Mouse (Mus musculus): ENCODE data around the gene Kcnma1. TPM values are rescaled to one million over a fixed set of nuclear protein-coding genes. Genes with fewer than 3 reads are reported as not detected.

Gene Kcnma1
- polyA plus RNA-seq, 1 experiment from 2014 or later, result 2.0 TPM

DNA sequence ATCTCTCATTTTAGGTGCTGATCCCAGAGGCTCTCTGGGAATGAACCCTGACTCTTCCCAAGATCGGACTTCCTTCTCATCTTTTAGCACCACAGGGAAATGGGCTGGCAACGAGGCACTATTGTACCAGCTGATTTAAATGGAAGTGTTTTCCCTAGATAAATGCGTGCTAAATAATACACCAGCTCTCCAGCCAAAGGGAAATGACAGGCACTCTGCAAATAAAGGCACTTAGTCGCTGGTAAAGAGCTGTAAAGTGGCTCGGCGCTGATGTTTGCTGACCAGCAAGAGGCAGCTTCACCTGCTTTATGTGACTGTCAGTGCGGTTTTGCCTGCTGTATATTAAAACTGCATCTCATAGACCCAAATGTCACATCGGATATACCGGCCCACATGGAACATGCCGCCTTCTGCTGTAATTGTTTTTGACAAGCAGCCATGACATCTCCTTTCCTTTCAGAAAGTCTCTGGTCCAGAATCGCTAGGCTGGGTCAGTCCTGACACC, 653.7 kb downstream of the Kcnma1 start:
- no peak overlapping the region for H3K4me3 ChIP-seq (ENCODE audit: low read length)
- H3K9ac ChIP-seq (replicated peaks; ENCODE audit: low read length), result no peak overlapping the region
- 66% methylated on average over 11 of the region's 11 CpGs for WGBS
- H3K4me2 ChIP-seq (replicated peaks; ENCODE audit: low read depth, low read length), result no peak overlapping the region
- no peaks in the 10 kb centered on the region for H3K36me3 ChIP-seq (ENCODE audit: insufficient read depth, low read length)
- no peaks in the 10 kb centered on the region for H3K9me3 ChIP-seq (ENCODE audit: low read length)
- H3K27me3 ChIP-seq (ENCODE audit: insufficient read depth, low read length), result no peaks in the 10 kb centered on the region
- peaks cover 3% of the 10 kb centered on the region; the same call in 1 of the 2 replicates for H3K4me1 ChIP-seq (ENCODE audit: insufficient read depth, low read length)
- H3K27ac ChIP-seq (ENCODE audit: low read length), result no peak overlapping the region
- no peak for ATAC-seq (ENCODE audit: low FRiP score, low TSS enrichment)

DNA sequence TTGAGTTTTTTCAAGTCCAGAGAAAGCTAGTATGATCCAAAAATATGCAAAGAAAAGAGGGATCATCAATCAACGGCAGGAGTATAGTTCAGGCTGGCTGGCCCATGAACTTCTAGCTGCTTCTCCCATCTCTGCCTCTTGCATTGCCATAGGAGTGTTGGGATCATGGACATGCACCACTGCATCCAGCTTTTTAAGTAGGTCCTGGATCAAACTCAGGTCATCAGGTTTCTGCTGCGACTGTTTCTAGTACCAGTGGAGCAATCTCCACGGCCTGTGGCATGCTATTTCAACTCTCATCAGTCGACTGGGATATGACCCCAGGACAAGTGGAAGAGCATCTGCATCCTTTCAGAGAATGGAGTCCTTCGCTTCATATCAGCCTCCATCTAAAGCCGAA, 655.5 kb downstream of the Kcnma1 start:
- Histone ChIP-seq H3K9me3 (ENCODE audit: low read length) (no peaks in the 10 kb centered on the region), H3K36me3 (ENCODE audit: insufficient read depth, low read length) (no peaks in the 10 kb centered on the region), H3K4me2 (replicated peaks; ENCODE audit: low read depth, low read length) (no peak overlapping the region), H3K4me1 (ENCODE audit: insufficient read depth, low read length) (no peaks in the 10 kb centered on the region), H3K27me3 (ENCODE audit: insufficient read depth, low read length) (no peaks in the 10 kb centered on the region), H3K4me3 (ENCODE audit: low read length) (no peak overlapping the region), H3K27ac (ENCODE audit: low read length) (no peak overlapping the region), H3K9ac (replicated peaks; ENCODE audit: low read length) (no peak overlapping the region)
- no peak for ATAC-seq (ENCODE audit: low FRiP score, low TSS enrichment)
- WGBS, result 77% methylated on average over 6 of the region's 6 CpGs

DNA sequence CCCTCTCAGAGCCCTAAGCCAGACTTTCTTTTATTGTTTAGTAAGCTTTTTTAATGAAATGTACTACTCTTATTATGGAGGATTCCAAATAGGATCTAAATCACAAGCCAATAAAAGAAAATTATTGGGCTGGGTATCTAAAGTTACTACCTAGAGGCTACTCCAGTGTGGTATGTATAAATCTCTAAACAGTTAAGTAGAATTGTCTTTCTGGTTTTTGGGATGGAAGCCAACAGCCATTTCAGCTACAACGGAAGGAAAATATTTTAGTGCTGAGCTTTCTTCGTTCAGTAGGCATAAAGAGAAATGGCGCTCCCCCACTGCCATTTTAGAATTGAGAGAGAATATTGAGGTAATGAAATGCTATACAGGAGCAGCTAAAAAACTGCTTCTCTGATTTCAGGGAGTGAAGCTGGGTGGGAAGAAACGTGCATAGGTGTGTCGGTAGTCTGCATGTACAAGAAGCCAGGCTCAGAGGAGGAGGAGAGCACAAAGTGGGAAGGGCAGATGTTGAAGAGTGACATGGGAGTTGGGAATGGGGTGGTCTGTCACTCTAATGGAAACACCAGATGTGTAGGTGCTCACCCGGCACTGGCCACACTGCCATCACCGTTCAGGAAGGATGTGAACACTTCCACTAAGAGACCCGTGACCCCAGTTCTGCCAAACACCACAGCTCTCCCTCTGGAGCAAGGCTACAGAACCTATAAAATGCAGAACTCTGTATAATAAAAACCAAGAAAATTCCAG, 656.6 kb downstream of the Kcnma1 start:
- no peaks in the 10 kb centered on the region for H3K9me3 ChIP-seq (ENCODE audit: low read length)
- 47% methylated on average over 8 of the region's 8 CpGs for WGBS

DNA sequence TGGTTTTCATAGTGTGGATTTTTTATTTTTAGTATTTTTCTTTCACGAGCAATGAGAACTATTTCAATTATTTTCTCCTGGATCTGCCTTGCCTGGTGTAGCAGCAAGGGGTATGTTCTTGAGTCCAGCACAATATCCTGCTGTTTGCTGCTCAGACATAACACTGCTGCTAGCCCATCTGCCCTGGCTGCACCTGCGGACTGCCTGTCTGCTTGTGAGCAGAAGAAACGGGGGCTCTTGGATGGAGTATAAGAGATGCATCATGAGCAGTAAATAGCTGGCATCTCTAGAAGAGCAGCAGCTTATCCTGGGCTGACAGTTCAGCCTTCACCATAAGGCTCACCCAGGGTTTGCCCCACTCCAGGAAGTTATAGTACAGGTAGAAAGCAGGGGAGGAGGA, 687.5 kb downstream of the Kcnma1 start:
- WGBS, result 87% methylated on average over 3 of the region's 3 CpGs
- no peaks in the 10 kb centered on the region for H3K4me1 ChIP-seq (ENCODE audit: insufficient read depth, low read length)
- no peaks in the 10 kb centered on the region for H3K36me3 ChIP-seq (ENCODE audit: insufficient read depth, low read length)
- H3K27ac ChIP-seq (ENCODE audit: low read length), result no peak overlapping the region
- no peak for ATAC-seq (ENCODE audit: low FRiP score, low TSS enrichment)
- H3K4me2 ChIP-seq (replicated peaks; ENCODE audit: low read depth, low read length), result no peak overlapping the region
- no peaks in the 10 kb centered on the region for H3K9me3 ChIP-seq (ENCODE audit: low read length)
- H3K4me3 ChIP-seq (ENCODE audit: low read length), result no peak overlapping the region
- no peak overlapping the region for H3K9ac ChIP-seq (replicated peaks; ENCODE audit: low read length)
- H3K27me3 ChIP-seq (ENCODE audit: insufficient read depth, low read length), result no peaks in the 10 kb centered on the region

More for the DNA sequence above, 656.6 kb downstream of the Kcnma1 start:
- no peak overlapping the region for H3K9ac ChIP-seq (replicated peaks; ENCODE audit: low read length)
- H3K4me2 ChIP-seq (replicated peaks; ENCODE audit: low read depth, low read length), result no peak overlapping the region
- no peak for ATAC-seq (ENCODE audit: low FRiP score, low TSS enrichment)
- no peaks in the 10 kb centered on the region for H3K27me3 ChIP-seq (ENCODE audit: insufficient read depth, low read length)
- H3K4me3 ChIP-seq (ENCODE audit: low read length), result no peak overlapping the region
- H3K4me1 ChIP-seq (ENCODE audit: insufficient read depth, low read length), result no peaks in the 10 kb centered on the region
- H3K36me3 ChIP-seq (ENCODE audit: insufficient read depth, low read length), result no peaks in the 10 kb centered on the region
- no peak overlapping the region for H3K27ac ChIP-seq (ENCODE audit: low read length)

DNA sequence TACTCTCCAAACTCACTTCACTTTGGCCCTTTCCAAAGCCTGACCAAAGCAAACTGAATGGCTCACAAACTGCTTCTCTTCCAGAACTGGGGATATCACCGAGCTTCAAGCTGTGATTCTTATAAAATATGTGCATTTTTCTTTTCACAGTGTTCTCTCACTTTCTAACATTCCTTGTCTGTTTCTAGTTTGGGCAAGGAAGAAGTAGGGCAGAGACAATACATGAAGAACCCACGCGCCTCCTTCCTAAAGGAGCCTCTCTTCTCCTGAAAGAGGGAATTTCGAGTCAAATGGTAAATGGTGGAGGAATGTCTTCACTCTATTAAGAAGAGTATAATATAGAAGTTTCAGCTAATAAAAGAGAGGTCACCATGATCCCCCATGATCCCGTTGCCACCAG, 709.0 kb downstream of the Kcnma1 start:
- Histone ChIP-seq H3K9me3 (ENCODE audit: low read length) (no peaks in the 10 kb centered on the region), H3K9ac (replicated peaks; ENCODE audit: low read length) (no peak overlapping the region), H3K4me1 (ENCODE audit: insufficient read depth, low read length) (no peaks in the 10 kb centered on the region), H3K4me2 (replicated peaks; ENCODE audit: low read depth, low read length) (no peak overlapping the region), H3K27ac (ENCODE audit: low read length) (no peak overlapping the region), H3K27me3 (ENCODE audit: insufficient read depth, low read length) (no peaks in the 10 kb centered on the region), H3K36me3 (ENCODE audit: insufficient read depth, low read length) (no peaks in the 10 kb centered on the region), H3K4me3 (ENCODE audit: low read length) (no peak overlapping the region)
- 90% methylated on average over 5 of the region's 5 CpGs for WGBS
- no peak for ATAC-seq (ENCODE audit: low FRiP score, low TSS enrichment)

DNA sequence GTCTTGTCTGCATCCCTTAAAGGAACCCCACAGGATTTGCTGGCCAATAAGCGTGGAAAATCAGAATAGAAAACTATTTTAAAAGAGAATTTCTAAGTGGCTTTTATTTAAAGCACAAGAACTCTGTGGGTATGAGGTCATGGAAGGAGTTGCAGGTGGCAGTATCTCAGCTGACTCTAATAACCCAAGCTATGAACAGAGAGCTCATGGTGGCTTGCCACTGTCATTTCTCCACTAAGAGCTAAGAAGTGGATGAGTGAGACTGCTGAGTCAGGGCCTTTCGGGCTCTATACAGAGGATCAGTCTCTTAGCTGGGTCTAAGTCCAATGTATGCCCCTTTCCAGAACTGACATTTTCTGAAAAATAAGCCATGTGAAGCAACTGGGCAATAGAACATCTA, 713.8 kb downstream of the Kcnma1 start:
- H3K36me3 ChIP-seq (ENCODE audit: insufficient read depth, low read length), result no peaks in the 10 kb centered on the region
- no peak for ATAC-seq (ENCODE audit: low FRiP score, low TSS enrichment)
- H3K27ac ChIP-seq (ENCODE audit: low read length), result no peak overlapping the region
- 96% methylated on average over 2 of the region's 2 CpGs for WGBS
- H3K4me2 ChIP-seq (replicated peaks; ENCODE audit: low read depth, low read length), result no peak overlapping the region
- H3K4me3 ChIP-seq (ENCODE audit: low read length), result no peak overlapping the region
- H3K9me3 ChIP-seq (ENCODE audit: low read length), result no peaks in the 10 kb centered on the region
- no peaks in the 10 kb centered on the region for H3K27me3 ChIP-seq (ENCODE audit: insufficient read depth, low read length)
- H3K9ac ChIP-seq (replicated peaks; ENCODE audit: low read length), result no peak overlapping the region
- H3K4me1 ChIP-seq (ENCODE audit: insufficient read depth, low read length), result no peaks in the 10 kb centered on the region

DNA sequence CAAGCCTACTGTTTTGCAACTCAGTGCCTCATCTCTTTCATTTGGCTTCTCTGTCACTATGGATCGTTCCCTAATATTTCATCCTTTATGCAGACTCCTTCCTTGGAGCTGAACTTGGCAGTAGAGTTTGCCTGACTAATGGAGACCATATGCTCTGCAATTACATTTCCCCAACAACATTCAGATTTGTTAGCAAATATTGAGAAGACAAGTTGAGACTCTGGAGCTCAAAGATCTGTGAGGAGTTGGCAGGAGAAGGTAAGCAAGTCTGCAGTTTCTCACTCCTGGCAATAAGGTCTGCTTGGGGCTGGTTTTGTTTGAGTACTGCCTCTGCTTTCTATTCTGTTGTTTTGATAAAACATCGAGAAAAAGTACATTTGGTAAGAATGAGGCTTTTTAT, 723.7 kb downstream of the Kcnma1 start:
- no peak for ATAC-seq (ENCODE audit: low FRiP score, low TSS enrichment)
- Histone ChIP-seq H3K4me3 (ENCODE audit: low read length) (no peak overlapping the region), H3K4me1 (ENCODE audit: insufficient read depth, low read length) (no peaks in the 10 kb centered on the region), H3K27ac (ENCODE audit: low read length) (no peak overlapping the region), H3K4me2 (replicated peaks; ENCODE audit: low read depth, low read length) (no peak overlapping the region), H3K9ac (replicated peaks; ENCODE audit: low read length) (no peak overlapping the region), H3K9me3 (ENCODE audit: low read length) (no peaks in the 10 kb centered on the region), H3K36me3 (ENCODE audit: insufficient read depth, low read length) (no peaks in the 10 kb centered on the region), H3K27me3 (ENCODE audit: insufficient read depth, low read length) (no peaks in the 10 kb centered on the region)
- WGBS, result 71% methylated on average over 2 of the region's 2 CpGs

DNA sequence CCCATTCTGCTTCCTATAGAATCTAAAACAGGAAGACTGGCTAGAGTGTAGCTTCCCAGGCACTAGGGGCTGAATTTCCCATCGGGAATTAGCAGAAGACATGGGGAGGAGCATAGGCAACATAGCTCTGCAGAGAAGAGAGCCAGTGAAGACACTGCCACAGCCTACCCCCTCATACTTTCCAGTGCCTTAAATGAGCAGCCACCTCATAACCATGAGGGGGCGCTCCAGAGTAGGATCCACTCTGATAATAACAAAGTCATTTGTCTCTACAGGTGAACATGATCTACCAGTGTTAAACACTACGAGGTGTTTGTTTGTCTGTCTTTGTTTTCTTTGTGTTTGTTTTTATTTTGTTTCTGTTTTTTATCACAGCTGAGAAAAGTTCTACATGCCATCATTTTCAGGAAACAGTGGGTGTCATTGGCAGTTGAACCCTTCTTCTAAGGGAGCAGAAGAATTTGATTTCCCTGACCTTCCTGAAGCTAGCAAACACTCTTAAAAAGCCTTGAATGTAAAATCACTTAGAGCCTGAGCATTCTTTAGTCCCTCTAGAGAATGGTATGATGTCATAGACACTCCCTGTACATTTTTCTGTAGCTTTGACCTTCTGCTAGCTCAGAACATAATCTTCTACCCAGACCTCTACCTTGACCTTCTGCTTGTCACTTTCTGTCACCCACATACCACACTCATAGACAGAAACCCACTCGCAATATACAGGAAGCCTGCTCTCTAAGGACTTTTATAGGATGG, 747.6 kb downstream of the Kcnma1 start:
- Histone ChIP-seq H3K27me3 (ENCODE audit: insufficient read depth, low read length) (no peaks in the 10 kb centered on the region), H3K36me3 (ENCODE audit: insufficient read depth, low read length) (no peaks in the 10 kb centered on the region), H3K4me3 (ENCODE audit: low read length) (no peak overlapping the region), H3K9ac (replicated peaks; ENCODE audit: low read length) (no peak overlapping the region), H3K4me1 (ENCODE audit: insufficient read depth, low read length) (0 out of 2 replicates have a peak, but pooled peaks cover 3% of the 10 kb centered on the region), H3K4me2 (replicated peaks; ENCODE audit: low read depth, low read length) (no peak overlapping the region), H3K27ac (ENCODE audit: low read length) (no peak overlapping the region), H3K9me3 (ENCODE audit: low read length) (no peaks in the 10 kb centered on the region)
- ATAC-seq (ENCODE audit: low FRiP score, low TSS enrichment), result no peak
- 47% methylated on average over 4 of the region's 4 CpGs for whole genome bisulfite sequencing

DNA sequence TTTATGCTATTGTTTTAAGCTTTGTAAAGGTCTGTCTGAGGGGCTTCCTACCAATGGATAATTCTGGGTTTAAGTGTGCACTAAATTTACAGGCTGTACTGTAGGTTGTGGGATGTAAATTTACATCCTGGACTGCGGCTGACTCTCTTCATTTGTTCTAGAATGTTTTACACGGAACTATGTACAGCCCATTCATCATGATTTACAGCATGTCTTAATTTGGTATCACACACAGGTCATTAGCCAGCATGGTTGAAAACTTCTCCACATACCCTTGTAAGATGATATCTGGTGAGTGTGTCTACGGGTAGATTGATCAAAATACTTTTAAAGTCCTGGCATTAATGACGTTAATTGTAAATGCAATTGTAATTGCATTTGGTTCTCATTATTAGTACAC, 761.1 kb downstream of the Kcnma1 start:
- Histone ChIP-seq H3K4me3 (ENCODE audit: low read length) (no peak overlapping the region), H3K9ac (replicated peaks; ENCODE audit: low read length) (no peak overlapping the region), H3K9me3 (ENCODE audit: low read length) (no peaks in the 10 kb centered on the region), H3K27ac (ENCODE audit: low read length) (no peak overlapping the region), H3K4me2 (replicated peaks; ENCODE audit: low read depth, low read length) (no peak overlapping the region), H3K36me3 (ENCODE audit: insufficient read depth, low read length) (no peaks in the 10 kb centered on the region), H3K4me1 (ENCODE audit: insufficient read depth, low read length) (peaks cover 8% of the 10 kb centered on the region), H3K27me3 (ENCODE audit: insufficient read depth, low read length) (no peaks in the 10 kb centered on the region)
- ATAC-seq (ENCODE audit: low FRiP score, low TSS enrichment), result no peak
- WGBS, result 20% methylated on average over 4 of the region's 4 CpGs

DNA sequence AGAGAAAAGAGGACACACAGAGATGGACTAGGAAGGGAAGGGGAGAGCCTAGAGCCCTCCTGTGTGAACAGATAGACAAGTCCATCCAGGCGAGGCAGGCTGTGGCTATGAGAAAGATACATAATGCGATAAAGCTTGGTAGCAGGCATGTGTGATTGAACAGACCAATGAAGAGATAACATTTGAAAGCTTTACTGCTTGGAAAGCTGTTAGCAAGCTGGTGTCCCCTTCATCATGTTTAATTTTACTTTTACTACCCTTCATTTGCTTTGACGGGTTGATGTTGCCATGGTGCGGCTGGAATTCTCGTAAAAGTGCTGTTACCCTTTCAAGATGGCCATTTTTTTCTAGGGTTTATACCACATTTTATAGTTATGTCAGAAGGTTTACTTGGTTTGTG, 769.8 kb downstream of the Kcnma1 start:
- WGBS, result 34% methylated on average over 5 of the region's 5 CpGs
- no peak overlapping the region for H3K27ac ChIP-seq (ENCODE audit: low read length)
- H3K4me2 ChIP-seq (replicated peaks; ENCODE audit: low read depth, low read length), result no peak overlapping the region
- 0 out of 2 replicates have a peak, but pooled peaks have one; percentile 57 for ATAC-seq (ENCODE audit: low FRiP score, low TSS enrichment)
- H3K9ac ChIP-seq (replicated peaks; ENCODE audit: low read length), result no peak overlapping the region
- H3K4me3 ChIP-seq (ENCODE audit: low read length), result no peak overlapping the region
- no peaks in the 10 kb centered on the region for H3K9me3 ChIP-seq (ENCODE audit: low read length)
- no peaks in the 10 kb centered on the region for H3K27me3 ChIP-seq (ENCODE audit: insufficient read depth, low read length)
- no peaks in the 10 kb centered on the region for H3K36me3 ChIP-seq (ENCODE audit: insufficient read depth, low read length)
- no peaks in the 10 kb centered on the region for H3K4me1 ChIP-seq (ENCODE audit: insufficient read depth, low read length)

All from kidney, embryonic 16.5 days (tissue).